Mouse (Mus musculus) CD4-positive, CD25-positive, alpha-beta regulatory T cell, adult 9 weeks (primary cell): Measurements from ENCODE around the gene Tacr2. TPM values are rescaled to one million over a fixed set of nuclear protein-coding genes. Genes with fewer than 3 reads are reported as not detected.

ENCODE experiments used
- polyA plus RNA-seq: library from polyadenylated mRNA; unstranded; fragments of 100-300 nt; shearing (Covaris generic); gene quantifications from one replicate; pipeline ENCODE4 v1.2.1, GENCODE M21; 2017

Tacr2 gene
- not detected for polyA plus RNA-seq

GRCm38 (mm10) chr10:62252000-62252488 lies at the start of gene Tacr2:
TSS of gene Tacr2 (plus strand) at chr10:62252438.

DNA sequence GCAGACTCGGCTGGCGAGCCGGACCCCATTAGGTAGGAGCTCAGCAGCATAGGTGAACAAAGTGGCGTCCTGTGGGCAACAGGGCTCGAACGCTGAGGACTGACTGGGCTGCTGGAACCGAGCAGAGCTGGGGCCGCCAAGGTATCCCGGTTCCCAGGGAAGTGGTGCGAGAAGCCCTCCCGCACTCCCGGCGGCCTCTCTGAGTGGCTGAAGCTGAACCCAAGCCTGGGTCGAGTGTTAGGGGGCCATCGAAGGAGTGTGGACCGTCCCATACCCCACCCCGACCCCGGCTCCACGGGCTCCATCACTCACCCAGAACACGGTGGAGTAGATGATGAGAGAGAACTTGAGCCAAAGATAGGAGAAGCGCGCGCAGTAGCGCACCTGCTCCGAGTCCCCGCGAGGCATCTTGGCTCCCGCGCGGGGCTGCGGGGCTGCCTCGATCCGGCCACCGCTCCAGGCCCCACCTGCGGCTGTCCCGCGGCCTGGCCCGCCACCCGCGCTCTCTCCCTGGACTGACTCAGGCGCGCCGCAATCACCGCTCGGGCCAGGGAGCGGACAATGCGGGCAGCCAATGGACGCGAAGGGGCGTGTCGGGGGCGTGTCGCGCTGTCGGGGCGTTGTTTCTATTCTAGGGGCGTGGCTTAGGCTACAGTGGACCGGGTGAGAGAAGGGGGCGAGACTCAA lies 21.4 kb upstream of the Tacr2 start, which contains the start of gene Tspan15:
Gene Tspan15, minus strand, starts transcription at position 544 of the 687 bp plus-strand sequence.

Other genes with a start within 250 kb of the Tacr2 start
- not detected for gene Neurog3, start 119.3 kb upstream of the Tacr2 start, polyA plus RNA-seq
- gene Fam241b, start 108.5 kb upstream of the Tacr2 start, polyA plus RNA-seq: 10.4 TPM
- 0.42 TPM for gene Tspan15, start 21.2 kb upstream of the Tacr2 start, polyA plus RNA-seq
- gene Hk1, start 127.5 kb downstream of the Tacr2 start, polyA plus RNA-seq: 172 TPM
- not detected for gene Hkdc1, start 170.1 kb downstream of the Tacr2 start, polyA plus RNA-seq
- gene 4930507D05Rik, start 197.1 kb downstream of the Tacr2 start, polyA plus RNA-seq: 0.16 TPM
- gene Supv3l1, start 197.3 kb downstream of the Tacr2 start, polyA plus RNA-seq: 18.5 TPM
- 81.4 TPM for gene Vps26a, start 234.4 kb downstream of the Tacr2 start, polyA plus RNA-seq